Mouse (Mus musculus) splenic B cell, adult 2 months (primary cell): ENCODE data around the gene Itpkb.
"Not testable (repeated sequence)": the region's sequence is repeated elsewhere in the genome, so short reads cannot be mapped to it uniquely, and the experiment has no call there.

Experiments
- DNase-seq: peaks from one replicate; pipeline ENCODE4 v3.0.0-alpha.2; 2011; ENCODE audit warnings: low read depth, low spot score
- H3K27me3 ChIP-seq: 2 replicates; pipeline ENCODE4 v1.6.1; 2012; ENCODE audit warnings: mild to moderate bottlenecking, low read length, moderate library complexity, mixed read lengths; ENCODE audit not compliant: control insufficient read depth, poor library complexity, insufficient read depth, severe bottlenecking
- H3K36me3 ChIP-seq: 2 replicates; pipeline ENCODE4 v1.6.1; 2012; ENCODE audit warnings: mild to moderate bottlenecking, low read length, moderate library complexity, mixed read lengths; ENCODE audit not compliant: control insufficient read depth, poor library complexity, insufficient read depth, severe bottlenecking

Itpkb gene

GRCm38 (mm10) chr1:180364720-180365119 is 34.4 kb downstream of the Itpkb start:
- no peaks in the 10 kb centered on the region; the same call in 1 of the 2 replicates for H3K36me3 ChIP-seq
- no peak for DNase-seq
- H3K27me3 ChIP-seq, result no peaks in the 10 kb centered on the region

GRCm38 (mm10) chr1:180365180-180365810 is 35.0 kb downstream of the Itpkb start:
- peak; percentile 97 for DNase-seq
- Histone ChIP-seq H3K27me3 (no peaks in the 10 kb centered on the region), H3K36me3 (no peaks in the 10 kb centered on the region; the same call in 1 of the 2 replicates)

GRCm38 (mm10) chr1:180365983-180366811 is 35.9 kb downstream of the Itpkb start:
- H3K27me3 ChIP-seq, result no peaks in the 10 kb centered on the region; the same call in 1 of the 2 replicates
- H3K36me3 ChIP-seq, result no peaks in the 10 kb centered on the region; the same call in 1 of the 2 replicates
- DNase-seq, result peak; percentile 52

GRCm38 (mm10) chr1:180367045-180367619 is 36.8 kb downstream of the Itpkb start:
- no peak for DNase-seq
- H3K36me3 ChIP-seq, result no peaks in the 10 kb centered on the region; the same call in 1 of the 2 replicates
- H3K27me3 ChIP-seq, result no peaks in the 10 kb centered on the region; the same call in 1 of the 2 replicates

GRCm38 (mm10) chr1:180367626-180368025 is 37.3 kb downstream of the Itpkb start:
- Histone ChIP-seq H3K36me3 (no peaks in the 10 kb centered on the region; the same call in 1 of the 2 replicates), H3K27me3 (no peaks in the 10 kb centered on the region; the same call in 1 of the 2 replicates)
- no peak for DNase-seq

GRCm38 (mm10) chr1:180368112-180368511 is 37.8 kb downstream of the Itpkb start:
- DNase-seq, result no peak
- Histone ChIP-seq H3K27me3 (no peaks in the 10 kb centered on the region; the same call in 1 of the 2 replicates), H3K36me3 (no peaks in the 10 kb centered on the region; the same call in 1 of the 2 replicates)

- DNase-seq, result no peak
- Histone ChIP-seq H3K27me3 (no peaks in the 10 kb centered on the region; the same call in 1 of the 2 replicates), H3K36me3 (no peaks in the 10 kb centered on the region; the same call in 1 of the 2 replicates)
Observed at GRCm38 (mm10) chr1:180368646-180369045, 38.4 kb downstream of the Itpkb start.

- Histone ChIP-seq H3K27me3 (no peaks in the 10 kb centered on the region; the same call in 1 of the 2 replicates), H3K36me3 (no peaks in the 10 kb centered on the region; the same call in 1 of the 2 replicates)
- no peak for DNase-seq
Observed at GRCm38 (mm10) chr1:180370858-180371652, 40.8 kb downstream of the Itpkb start.

GRCm38 (mm10) chr1:180372258-180372657 is 42.0 kb downstream of the Itpkb start:
- H3K36me3 ChIP-seq, DNase-seq, H3K27me3 ChIP-seq: not testable (repeated sequence)

GRCm38 (mm10) chr1:180376598-180376997 is 46.3 kb downstream of the Itpkb start:
- no peak for DNase-seq
- Histone ChIP-seq H3K36me3 (no peaks in the 10 kb centered on the region; the same call in 1 of the 2 replicates), H3K27me3 (no peaks in the 10 kb centered on the region)

- peaks cover 3% of the 10 kb centered on the region; the same call in 1 of the 2 replicates for H3K36me3 ChIP-seq
- no peaks in the 10 kb centered on the region for H3K27me3 ChIP-seq
- no peak for DNase-seq
Observed at GRCm38 (mm10) chr1:180379559-180379958, 49.3 kb downstream of the Itpkb start.

- no peak for DNase-seq
- H3K27me3 ChIP-seq, result no peaks in the 10 kb centered on the region
- H3K36me3 ChIP-seq, result peaks cover 3% of the 10 kb centered on the region; the same call in 1 of the 2 replicates
Observed at GRCm38 (mm10) chr1:180382358-180382757, 52.1 kb downstream of the Itpkb start.

GRCm38 (mm10) chr1:180383884-180384283 is 53.6 kb downstream of the Itpkb start:
- Histone ChIP-seq H3K27me3 (no peaks in the 10 kb centered on the region), H3K36me3 (peaks cover 3% of the 10 kb centered on the region; the same call in 1 of the 2 replicates)
- DNase-seq, result no peak

- Histone ChIP-seq H3K36me3 (peaks cover 3% of the 10 kb centered on the region; the same call in 1 of the 2 replicates), H3K27me3 (no peaks in the 10 kb centered on the region)
- no peak for DNase-seq
Observed at GRCm38 (mm10) chr1:180384486-180384885, 54.2 kb downstream of the Itpkb start.
